In the genomic region with DNA sequence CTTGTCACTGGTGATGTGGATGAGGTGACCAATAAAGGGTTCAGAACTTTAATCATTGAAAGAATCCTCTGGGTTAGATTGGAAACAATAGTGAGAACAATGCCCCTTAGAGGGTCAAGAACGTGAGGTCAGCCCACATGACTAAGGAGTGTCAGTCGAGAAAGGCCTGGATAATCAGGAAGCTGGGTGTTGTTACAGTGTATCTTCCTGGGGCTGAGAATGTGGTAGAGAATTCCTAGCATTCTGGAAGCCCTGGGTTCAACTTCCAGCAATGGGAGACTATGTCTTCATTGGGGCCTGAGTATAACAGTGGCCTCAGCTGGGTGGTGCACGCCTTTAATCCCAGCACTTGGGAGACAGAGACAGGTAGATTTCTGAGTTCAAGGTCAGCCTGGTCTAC, we compare ENCODE assay signal across 21 mouse cellular contexts. TPM values are rescaled to one million over a fixed set of nuclear protein-coding genes. Genes with fewer than 3 reads are reported as not detected.
"Had no signal": no experiment of that assay in that cellular context is flagged by ENCODE, and none has a peak within 500 bp of the region (broad histone marks: within the 10 kb centered on the region; RNA-seq: fewer than 3 reads in every experiment).

No protein-coding gene starts in this region.

- H3K27ac ChIP-seq: neural tube, embryonic 13.5 days; neural tube, embryonic 15.5 days; stomach, embryonic 15.5 days; stomach, postnatal 0 days had no signal

- DNase-seq: retina, postnatal 1 day; right cerebral cortex, adult 18-20 months; right cerebral cortex, postnatal 14 days; right cerebral cortex, postnatal 25 days; right cerebral cortex, postnatal 4 days; spleen, adult 18-20 months; thymus, adult 18-20 months; thymus, adult 2 months; thymus, postnatal 14 days; thymus, postnatal 25 days; thymus, postnatal 36 days; thymus, postnatal 4 days had no signal

- H3K4me3 ChIP-seq: neural tube, embryonic 13.5 days; neural tube, embryonic 15.5 days; stomach, embryonic 15.5 days had no signal

- H3K36me3 ChIP-seq: neural tube, embryonic 13.5 days; neural tube, embryonic 15.5 days; stomach, embryonic 15.5 days had no signal

RNA-seq across cellular contexts. Expression of a gene that starts 8.0 kb away (rescaled TPM):
- polyA plus RNA-seq: neural tube, embryonic 13.5 days; neural tube, embryonic 14.5 days; stomach, embryonic 14.5 days; thymus, postnatal 0 days; urinary bladder, adult 2 months had no signal

RNA-seq across cellular contexts. Expression of a gene that starts 15.7 kb away (rescaled TPM):
- polyA plus RNA-seq: spleen, adult 2 months; urinary bladder, adult 2 months had no signal

RNA-seq across cellular contexts. Expression of a gene that starts 22.5 kb away (rescaled TPM):
- polyA plus RNA-seq: spleen, adult 2 months; thymus, postnatal 0 days had no signal

RNA-seq across cellular contexts. Expression of a gene that starts 58.2 kb away (rescaled TPM):
- polyA plus RNA-seq: spleen, adult 2 months; stomach, embryonic 14.5 days; stomach, postnatal 0 days; urinary bladder, adult 2 months had no signal
